Mouse (Mus musculus) layer of hippocampus, postnatal 14 days (tissue): ENCODE measurements around the gene C2cd4d. TPM values are rescaled to one million over a fixed set of nuclear protein-coding genes. Genes with fewer than 3 reads are reported as not detected.

Source experiments
- DNase-seq, 2 experiments: peaks; one replicate each; pipeline ENCODE4 v3.0.0; 2021 to 2022; ENCODE audit warnings: low spot score in 2 of 2, mixed read lengths in 1 of 2
- long read RNA-seq, 2 experiments: library from polyadenylated mRNA; stranded (forward); transcript quantifications; one replicate each; pipeline ENCODE4 v2.0.0; 2021
- total RNA-seq, 2 experiments: library from RNA; stranded (reverse); gene quantifications; 2 replicates each; pipeline ENCODE4 v1.2.3; 2021

C2cd4d gene
- under 1 TPM; 0.48 TPM for total RNA-seq
- long read RNA-seq, experiment 1 = 0 reads
- long read RNA-seq, experiment 2 = 0 reads

- no peak for DNase-seq
Observed at GRCm38 (mm10) chr3:94362138-94362537, at the start of gene C2cd4d. Gene C2cd4d, plus strand, starts transcription at chr3:94362438.

- no peak for DNase-seq
Observed at GRCm38 (mm10) chr3:94328681-94329080, 33.6 kb upstream of the C2cd4d start.

GRCm38 (mm10) chr3:94334442-94334841 is 27.8 kb upstream of the C2cd4d start:
- DNase-seq = no peak

GRCm38 (mm10) chr3:94338522-94338921 is 23.7 kb upstream of the C2cd4d start:
- no peak for DNase-seq

- DNase-seq = no peak
Observed at GRCm38 (mm10) chr3:94341959-94342422, 20.2 kb upstream of the C2cd4d start, which contains the start of gene Them5. Gene Them5, plus strand, starts transcription at chr3:94342099.

- DNase-seq = no peak
Observed at GRCm38 (mm10) chr3:94342552-94342951, 19.7 kb upstream of the C2cd4d start.

- DNase-seq = no peak
Observed at GRCm38 (mm10) chr3:94344182-94344581, 18.1 kb upstream of the C2cd4d start.

- no peak for DNase-seq
Observed at GRCm38 (mm10) chr3:94344897-94345296, 17.3 kb upstream of the C2cd4d start.

- no peak for DNase-seq
Observed at GRCm38 (mm10) chr3:94348146-94348545, 14.1 kb upstream of the C2cd4d start.

- DNase-seq = peak; percentile 50 to 68
Observed at GRCm38 (mm10) chr3:94360812-94361211, 1.4 kb upstream of the C2cd4d start.

- peak in 1 of 2 experiments; percentile 50 for DNase-seq
Observed at GRCm38 (mm10) chr3:94363291-94364153, 1.3 kb downstream of the C2cd4d start.

- DNase-seq = no peak
Observed at GRCm38 (mm10) chr3:94364154-94364526, 1.9 kb downstream of the C2cd4d start.

- DNase-seq = peak; percentile 84 to 92
Observed at GRCm38 (mm10) chr3:94366761-94367160, 4.5 kb downstream of the C2cd4d start.

GRCm38 (mm10) chr3:94367511-94367910 is 5.3 kb downstream of the C2cd4d start:
- DNase-seq = no peak

GRCm38 (mm10) chr3:94368631-94369030 is 6.4 kb downstream of the C2cd4d start:
- no peak for DNase-seq

- no peak for DNase-seq
Observed at GRCm38 (mm10) chr3:94369709-94370108, 7.5 kb downstream of the C2cd4d start.

GRCm38 (mm10) chr3:94371637-94372036 is 9.4 kb downstream of the C2cd4d start:
- peak; percentile 54 to 55 for DNase-seq

GRCm38 (mm10) chr3:94372038-94372437 is 9.8 kb downstream of the C2cd4d start:
- no peak for DNase-seq

- no peak for DNase-seq
Observed at GRCm38 (mm10) chr3:94372641-94373040, 10.4 kb downstream of the C2cd4d start, which contains the start of gene Rorc. Gene Rorc, plus strand, starts transcription at chr3:94372794.

- DNase-seq = no peak
Observed at GRCm38 (mm10) chr3:94373090-94373489, 10.9 kb downstream of the C2cd4d start.

- DNase-seq = no peak
Observed at GRCm38 (mm10) chr3:94373597-94374011, 11.4 kb downstream of the C2cd4d start.

GRCm38 (mm10) chr3:94374636-94375035 is 12.4 kb downstream of the C2cd4d start:
- no peak for DNase-seq

- DNase-seq = no peak
Observed at GRCm38 (mm10) chr3:94375146-94375545, 12.9 kb downstream of the C2cd4d start.
